Mouse (Mus musculus) right cerebral cortex, postnatal 10 days (tissue): ENCODE measurements at regions not wholly inside any gene's neighbourhood (a gene's known extent, or its start where the extent isn't known, plus 50 kb on each side); places are given as distances from the start of the nearest gene placed in this dataset.

Experiments
- DNase-seq, 2 experiments: peaks; one replicate each; pipeline ENCODE4 v3.0.0; 2021; ENCODE audit warnings: low spot score in 2 of 2

DNA sequence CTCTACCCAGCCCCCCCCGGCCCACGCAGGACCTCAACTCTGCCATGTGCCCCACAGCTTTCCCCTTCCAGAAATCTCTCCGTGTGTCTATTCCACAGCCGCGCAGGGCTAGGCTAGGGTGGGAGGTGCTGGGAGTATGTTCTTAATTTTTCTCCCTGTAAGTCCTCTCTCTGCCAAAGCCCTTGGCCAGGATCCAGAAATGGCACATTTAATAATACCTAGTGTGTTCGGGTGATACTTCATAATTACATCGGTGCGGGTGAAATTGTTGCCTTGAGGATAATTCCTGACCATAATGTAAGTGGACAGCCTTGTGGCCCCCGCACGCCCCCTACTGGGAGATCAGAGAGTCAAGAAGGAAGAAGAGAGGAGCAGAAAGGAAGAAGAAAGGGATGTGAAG is 1093.5 kb downstream of the Mrps31 start:
- peak; percentile 36 to 74 for DNase-seq

DNA sequence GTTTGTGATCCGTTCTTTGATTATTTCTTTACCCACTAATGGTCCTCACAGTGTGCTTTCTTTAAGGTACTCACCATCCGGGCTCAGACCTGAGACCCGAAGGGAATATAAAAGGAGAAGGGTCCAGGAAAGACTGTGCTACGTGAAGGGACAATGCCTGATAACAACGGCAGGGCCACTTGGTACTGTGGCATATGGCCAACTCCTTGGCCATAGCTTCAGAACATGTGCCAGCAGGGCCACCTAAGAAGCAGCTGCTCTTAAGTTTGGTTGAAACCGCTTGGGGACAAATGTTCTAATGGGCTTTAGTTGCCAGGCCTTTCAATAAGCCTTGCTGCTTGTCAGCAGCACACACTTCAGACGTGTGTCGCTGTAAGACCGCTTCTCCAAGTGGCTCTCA is 1094.1 kb downstream of the Mrps31 start:
- no peak for DNase-seq

DNA sequence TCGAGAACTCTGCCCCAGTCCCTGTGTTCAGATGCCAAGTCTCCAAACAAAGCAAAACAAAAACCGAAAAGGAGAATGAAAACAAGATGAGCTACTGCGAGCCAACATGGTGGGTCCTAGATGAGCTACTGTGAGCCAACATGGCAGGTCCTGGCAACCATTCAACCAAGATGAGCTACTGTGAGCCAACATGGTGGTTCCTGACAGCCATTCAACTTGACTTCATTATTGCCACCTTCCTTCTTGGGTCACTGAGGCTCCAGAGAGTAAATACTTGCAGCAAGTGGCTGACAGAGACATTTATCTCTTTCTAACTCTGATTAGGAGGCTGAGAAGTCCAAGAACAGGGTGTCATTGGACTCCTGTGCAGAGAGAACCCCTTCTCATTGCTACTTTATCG is 1094.8 kb downstream of the Mrps31 start:
- no peak for DNase-seq

DNA sequence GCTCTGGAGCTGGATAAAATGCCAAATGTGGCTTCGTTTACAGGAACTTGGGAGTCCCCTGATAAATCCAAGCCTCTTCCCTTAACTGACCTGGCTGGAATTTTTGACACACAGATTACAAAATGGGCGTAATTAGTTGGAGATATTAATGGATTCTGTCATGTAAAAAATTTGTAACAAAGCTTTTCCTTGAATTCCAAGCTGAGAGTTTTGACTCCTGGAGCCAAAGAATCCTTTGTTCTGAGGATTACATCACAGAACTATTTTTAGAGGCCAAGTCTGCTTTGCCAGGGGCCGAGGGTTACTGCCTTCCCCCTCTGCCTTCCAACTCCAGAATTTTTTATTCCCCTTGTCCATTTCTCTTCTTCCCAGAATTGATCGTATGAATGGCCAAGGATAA is 1096.5 kb downstream of the Mrps31 start:
- DNase-seq = no peak

DNA sequence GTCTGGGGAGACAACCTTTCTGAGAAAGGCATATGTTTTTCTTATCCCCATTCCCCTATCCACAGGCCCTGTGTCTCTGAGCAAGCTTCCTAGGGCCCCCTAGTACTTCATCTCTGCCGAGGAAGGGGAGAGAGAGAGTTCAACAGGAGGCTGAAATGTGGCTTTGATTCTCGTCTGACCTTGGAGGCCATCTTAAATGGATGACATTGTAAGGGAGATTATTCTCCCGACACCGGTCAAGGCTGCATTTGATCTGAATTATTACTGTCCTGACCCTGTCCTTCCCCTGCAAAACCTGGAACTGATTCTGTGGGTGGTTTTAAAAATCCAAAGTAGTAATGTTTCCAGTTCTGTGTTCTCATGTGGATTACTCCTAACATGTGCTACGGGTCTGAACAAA is 1098.9 kb downstream of the Mrps31 start:
- no peak for DNase-seq

DNA sequence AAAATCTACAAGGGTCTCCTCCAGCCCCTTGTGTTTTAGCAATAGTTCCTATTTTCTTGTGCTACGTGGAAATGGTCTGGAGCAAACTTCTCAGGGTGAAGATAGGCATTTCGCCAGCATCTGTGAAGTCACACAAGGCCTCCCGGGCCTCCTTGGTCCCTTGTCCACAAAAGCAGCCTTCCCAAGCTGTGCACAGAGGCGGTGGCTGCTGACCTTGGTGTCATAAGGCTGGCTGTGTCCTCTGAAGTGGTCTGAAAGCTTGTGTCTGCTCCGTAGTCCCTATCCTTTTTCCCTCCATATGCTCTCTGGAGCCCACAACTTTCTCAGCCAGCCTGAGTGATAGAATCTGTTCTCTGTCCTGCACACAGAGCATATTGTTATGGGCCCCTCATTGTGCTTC is 1099.4 kb downstream of the Mrps31 start:
- no peak for DNase-seq

DNA sequence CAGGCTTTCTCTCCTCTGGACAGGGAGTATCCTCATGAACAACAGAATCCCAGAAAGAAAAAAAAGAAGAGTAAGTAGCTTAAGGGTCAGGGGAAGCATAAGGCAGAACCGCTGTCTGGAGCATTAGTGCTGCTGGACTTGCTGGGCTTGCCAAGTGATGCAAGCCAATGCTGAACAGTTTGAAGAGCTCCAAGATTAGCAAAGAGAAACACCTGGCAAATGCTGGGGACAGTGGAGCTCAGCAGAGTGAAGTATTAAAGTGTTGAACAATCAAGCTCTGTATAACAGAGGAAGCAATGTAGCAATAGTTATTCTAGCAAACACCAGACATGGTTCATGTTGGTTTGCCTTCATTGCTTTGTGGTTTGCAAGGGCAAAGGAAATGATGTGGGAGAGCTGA is 1100.1 kb downstream of the Mrps31 start:
- no peak for DNase-seq

DNA sequence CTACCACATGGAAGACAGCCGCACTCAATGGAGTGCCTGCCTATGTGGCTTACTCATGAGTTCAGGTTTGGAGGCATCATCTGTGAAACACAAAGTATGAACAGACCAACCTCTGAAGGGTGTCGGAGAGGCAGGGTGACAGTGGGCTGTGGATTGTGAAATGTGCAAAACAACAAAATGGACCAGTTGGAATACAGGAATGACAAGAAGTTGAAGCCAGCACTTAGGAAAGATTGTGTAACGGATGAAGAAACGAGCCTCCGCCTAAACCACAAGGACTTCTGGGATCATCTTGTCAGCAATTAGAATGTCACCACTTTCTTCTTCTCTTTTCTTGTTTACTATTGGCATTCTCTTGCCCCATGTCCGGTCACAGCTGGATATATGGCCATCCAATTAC is 1100.6 kb downstream of the Mrps31 start:
- no peak for DNase-seq

DNA sequence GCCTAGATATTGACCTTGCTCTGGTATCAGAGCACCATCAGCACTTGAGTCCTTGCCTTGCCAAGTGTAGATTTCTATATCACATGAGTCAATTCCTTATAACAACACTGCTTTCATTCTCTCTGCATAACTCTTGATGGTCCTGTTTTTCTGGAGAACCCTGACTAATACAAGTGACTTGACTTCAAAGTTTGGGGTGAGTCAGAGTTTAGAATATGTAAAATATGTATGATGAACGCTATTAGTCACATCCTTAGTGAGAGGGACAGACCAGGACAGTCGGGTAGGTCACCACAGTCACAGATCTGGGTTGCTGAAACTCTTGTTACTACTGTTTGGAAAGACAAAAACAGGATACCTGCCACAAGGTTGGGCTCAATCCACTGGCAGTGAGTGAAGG is 1105.3 kb downstream of the Mrps31 start:
- DNase-seq = no peak

DNA sequence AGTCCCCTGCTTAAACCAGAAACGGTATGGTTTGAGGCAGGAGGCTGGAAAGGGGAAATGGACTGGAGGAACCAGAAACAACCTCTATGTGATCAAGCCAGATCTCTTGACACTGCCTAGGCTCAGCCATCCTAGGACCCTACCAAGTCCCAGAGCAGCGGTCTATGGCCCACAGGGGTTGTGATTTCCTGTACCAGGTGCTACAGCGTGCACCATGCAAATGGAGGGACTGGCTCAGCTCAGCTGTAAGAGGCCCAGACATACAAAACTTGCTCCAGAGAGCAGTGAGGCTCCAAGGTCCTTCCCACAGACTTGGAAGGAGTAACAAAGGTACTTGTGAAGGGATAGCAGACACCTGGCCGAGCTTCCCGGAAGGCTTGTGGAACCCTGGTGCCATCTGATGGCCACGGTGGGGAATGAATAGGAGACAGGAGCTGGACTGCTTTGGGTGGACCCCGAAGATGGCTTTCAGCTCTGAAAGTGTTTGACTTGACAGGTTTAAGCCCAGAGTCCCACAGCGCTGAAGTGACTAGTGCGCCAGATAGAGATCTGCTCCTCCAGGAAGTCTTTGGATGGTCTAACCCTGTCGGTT is 1120.5 kb downstream of the Mrps31 start:
- peak; percentile 54 to 72 for DNase-seq

DNA sequence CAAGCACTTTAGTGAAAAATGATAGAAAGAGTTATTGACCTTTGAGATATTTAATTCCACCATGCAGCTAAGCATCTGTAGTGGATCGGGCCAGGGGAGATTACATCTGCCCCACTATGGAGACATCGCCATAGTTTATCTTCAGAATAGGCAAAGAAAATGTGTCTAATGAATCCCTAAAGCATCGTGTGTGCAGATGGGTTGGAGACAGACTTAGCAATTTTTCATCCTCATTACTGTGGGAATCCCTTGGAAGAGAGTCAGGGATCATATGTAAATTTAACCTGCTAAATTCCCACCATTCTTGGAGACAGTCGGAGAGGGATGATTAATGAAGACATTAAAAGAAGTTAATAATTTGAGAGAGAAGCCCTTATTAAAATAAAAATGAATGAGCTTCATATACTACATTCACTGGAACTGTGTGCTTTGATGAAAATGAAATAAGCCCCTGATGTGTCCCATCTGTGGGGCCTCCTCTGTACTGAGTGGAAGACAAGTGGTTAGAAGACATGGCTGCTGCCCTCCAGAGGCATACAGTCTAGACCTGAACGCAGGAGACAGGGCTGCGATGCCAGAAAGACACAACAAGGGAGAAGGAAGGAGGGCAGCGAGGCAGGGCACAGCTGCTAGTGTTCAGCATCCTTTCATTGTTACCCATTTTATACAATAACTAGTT is 1126.7 kb downstream of the Mrps31 start:
- no peak for DNase-seq

DNA sequence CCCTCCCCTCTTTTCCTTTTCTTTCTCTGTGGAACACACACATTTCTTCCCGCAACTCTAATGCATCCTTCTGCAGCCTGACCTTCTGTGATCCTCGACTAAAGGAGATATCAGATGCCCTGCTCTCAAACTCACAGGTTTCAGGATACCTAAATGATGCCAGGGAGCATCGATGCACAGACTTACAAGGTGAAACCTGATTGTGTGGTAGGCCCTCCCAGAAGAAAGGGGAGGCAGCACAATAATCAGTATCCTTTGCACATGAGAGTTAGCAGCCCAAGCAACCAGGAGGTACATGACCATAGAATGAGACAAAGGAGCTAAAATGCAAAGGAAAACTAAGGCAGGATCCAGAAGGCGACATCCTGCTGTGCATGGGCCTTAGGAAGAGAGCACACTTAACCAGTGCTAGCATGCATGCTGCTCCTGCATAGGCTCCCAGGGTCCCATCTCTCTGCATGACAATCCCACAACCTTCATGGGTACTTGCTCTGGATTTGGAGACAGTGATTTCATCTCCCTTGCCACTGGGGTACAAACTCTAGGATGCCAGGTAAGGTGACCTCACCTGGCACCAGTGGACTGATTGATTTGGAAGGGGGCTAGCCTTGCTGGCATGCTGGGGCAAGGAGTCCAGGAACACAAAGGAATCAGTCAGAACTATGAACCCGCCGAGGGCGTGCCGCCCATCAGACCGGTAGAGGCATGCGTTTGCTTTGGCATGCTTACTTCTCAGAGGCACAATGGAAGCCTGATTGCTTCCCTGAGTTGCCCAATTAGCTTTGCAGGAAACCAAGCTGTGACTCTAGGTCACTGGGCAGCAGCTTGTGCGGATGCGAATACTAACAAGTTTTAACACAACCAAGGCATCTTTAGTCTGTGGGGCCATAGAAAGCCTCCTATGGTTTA is 1142.7 kb downstream of the Mrps31 start:
- no peak for DNase-seq

DNA sequence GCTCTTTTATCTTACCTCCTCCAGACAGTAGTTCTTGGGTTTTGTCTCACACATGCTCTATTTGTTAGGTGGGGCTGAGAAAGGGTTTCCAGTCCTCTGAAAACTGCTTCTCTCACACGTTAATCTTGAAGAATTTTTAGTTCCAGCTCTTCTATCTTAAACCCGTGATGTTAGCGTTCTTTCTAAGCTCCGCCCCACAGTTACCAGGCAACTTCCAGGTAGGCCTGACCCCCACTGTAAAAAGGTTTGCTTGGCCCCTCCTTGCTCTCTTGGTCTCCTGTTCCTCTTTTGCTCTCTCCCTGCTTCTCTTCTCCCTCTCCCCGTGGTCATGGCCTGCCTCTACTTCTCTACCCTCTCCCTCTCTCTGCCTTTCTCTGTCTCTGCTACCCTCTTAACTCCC is 1149.7 kb downstream of the Mrps31 start:
- no peak for DNase-seq

DNA sequence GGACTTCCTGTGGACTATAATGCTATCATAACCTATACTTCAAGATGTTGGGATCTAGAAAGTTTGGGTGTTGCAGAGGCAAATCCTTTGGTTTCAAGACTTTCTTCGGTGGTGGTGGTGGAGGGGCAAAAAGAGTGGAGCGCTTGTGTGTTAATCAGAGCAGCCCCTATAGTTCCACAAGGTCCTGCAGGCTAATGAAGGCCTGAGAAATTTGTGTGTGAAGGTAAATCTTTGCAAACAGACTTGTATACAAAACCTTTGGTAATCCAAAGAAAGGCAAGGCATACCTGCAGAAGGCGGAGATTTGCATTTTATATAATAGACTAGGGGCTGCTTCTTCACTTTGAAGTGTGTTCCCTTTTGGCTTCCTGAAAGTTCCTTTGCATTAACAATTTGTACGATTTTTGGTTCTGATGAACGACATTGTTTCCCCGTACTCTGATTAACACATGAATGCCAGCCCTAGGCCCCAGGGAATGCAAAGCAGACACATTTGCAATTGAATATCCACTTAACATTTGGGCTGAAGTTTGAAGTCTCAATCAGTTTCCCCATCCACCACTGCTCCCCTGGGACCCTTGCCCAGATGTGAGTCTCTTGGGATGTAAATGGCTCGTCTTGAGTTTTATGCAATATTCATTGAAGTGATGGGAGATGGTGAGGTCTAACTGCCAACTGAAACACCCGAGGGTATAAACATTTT is 1150.7 kb downstream of the Mrps31 start:
- DNase-seq = peak; percentile 48 to 56

DNA sequence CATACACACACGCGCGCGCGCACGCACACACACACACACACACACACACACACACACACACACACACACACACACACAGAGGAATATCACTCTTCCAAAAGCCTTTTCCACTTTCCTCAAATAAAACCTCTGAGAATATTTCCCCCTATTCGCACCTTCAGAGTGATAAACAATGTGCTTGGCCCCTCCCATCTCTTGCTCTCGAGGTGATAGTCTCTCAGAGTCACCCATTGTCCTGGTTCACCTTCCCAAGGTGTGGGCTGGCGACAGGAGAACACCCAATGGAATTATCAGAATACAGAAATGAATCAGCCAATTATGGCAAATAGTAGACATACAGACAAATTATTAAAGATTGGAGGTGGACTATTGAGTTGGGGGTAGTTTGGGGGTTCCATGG is 1151.3 kb downstream of the Mrps31 start:
- DNase-seq = no peak

DNA sequence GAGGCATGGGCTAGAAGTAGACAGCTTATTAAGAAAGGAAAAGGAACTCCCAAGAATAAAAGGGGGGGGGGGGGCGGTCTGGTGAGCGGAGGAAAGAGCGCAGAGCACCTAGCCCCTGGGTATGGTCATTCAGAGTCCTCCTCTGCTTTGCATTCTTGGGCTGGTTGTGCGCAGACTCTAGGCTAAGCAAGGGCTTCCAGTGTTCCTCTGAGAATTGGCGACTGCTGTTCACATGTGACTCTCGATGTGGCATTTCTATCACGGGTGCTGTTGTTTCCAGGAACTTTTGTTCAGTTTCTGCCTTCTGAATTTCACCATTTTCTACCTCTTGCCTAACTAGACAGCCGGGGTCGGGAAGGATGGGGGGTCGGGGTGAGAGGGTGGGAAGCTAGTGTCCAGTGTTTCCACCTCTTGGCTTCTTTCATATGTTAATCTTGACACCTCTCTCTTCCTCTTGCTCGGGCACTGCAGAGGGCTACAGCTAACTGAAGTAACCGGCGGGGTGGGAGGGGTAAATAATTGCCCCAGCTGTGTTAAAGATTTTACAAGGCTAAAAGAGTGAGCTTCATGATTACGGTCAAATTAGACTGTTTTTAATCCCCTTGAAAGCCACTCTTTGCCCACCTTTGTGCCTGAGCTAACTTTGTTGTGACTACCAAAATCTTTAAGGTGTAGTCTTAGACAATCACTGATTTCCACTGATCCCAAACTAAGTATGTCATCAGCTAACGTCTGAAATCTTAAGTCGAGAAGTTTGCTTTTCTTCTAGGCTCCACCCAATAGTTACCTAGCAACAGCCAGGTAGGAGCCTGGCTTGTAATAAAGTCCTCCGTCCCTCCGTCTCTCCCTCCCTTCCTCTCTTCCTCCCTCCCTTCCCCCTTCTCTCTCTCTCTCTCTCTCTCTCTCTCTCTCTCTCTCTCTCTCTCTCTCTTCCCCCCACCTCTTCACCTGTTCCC is 1152.2 kb downstream of the Mrps31 start:
- DNase-seq = peak in 1 of 2 experiments; percentile 24

DNA sequence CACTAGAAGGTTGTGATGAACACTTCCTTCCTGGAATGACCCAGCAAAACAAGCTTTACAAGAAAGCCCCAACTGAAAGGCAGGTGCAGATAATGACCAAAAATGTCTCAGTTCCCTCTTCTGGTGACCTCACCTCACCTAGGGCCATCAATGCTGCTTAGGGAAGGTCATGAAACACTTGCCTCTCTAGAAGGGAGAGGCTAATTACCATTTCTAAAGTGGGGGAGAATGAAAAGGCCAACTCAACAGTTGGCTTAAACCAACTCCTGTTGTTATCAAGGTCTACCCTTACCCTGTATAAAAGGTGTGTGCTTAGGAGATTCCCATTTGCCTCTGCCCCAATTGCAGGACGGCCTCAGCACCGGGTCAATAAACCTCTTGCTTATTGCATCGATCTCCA is 1156.7 kb downstream of the Mrps31 start:
- DNase-seq = no peak

DNA sequence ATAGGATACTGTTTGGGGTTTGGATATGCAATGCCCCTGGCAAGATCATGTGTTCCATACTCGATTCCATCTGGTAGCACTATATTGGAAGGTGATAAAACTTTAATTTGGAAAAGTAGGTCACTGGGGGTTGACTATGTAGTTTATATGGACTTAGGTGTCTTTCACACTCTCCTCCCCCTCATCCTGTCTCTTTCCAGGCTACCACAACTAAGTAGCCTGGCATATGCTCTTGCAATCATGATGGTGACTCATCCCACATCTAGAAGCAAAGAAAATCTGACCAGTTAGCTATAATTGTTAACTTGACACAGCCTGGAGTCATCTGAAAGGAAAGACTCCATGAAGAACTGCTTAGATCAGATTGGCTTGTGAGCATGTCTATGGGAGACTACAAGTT is 1154.3 kb downstream of the Adam3 start:
- DNase-seq = no peak

DNA sequence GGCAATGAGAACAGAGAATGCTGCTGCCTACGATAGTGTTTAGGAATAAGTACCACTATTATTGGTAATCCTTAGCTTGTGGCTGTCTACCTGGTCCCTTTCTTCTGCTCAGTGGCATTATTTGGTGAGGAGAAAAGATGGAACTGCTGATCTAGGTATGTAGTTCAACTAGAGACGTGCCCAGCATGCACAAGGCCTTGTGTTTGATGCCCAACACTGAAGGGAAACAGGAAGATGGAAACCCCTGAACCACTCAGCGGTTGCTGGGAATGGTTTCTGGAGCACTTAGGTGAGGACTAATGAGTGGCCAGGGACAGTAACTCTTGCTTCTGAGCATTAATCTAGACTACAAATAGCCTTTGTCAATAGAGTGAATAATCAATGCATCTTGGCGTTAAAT is 1145.5 kb downstream of the Adam3 start:
- no peak for DNase-seq

DNA sequence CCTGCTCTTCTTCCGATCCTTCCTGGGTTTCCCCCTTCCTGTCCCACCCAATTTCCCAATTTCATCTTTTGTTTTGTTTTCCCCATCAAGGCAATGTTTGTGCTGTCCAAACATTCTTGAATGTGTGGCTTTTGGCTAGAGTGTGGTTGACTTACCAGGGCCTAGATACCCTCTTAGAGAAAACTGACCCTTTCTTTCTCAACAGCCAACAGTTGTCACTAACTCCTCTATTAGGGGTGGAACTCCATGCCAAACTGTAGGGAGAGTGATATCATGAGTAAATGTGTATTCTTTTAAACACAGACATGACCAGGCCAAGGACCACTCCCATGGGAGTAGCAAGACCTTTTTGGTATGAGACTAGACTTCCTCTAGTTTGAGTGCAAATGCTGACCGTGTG is 1145.0 kb downstream of the Adam3 start:
- no peak for DNase-seq
